Mouse (Mus musculus): Measurements from ENCODE around the gene Psmb7. TPM values are rescaled to one million over a fixed set of nuclear protein-coding genes. Genes with fewer than 3 reads are reported as not detected.

The Psmb7 gene
- polyA plus RNA-seq, 1 experiment from 2014 or later: 220 TPM

GRCm38 (mm10) chr2:38586733-38587132 is 57.2 kb downstream of the Psmb7 start:
- no peak overlapping the region for H3K4me3 ChIP-seq (replicated peaks; ENCODE audit: low read depth, low read length)
- no peaks in the 10 kb centered on the region for H3K9me3 ChIP-seq (replicated peaks; ENCODE audit: low read length)
- H3K27ac ChIP-seq: no peak overlapping the region
- WGBS: 79% methylated on average over 6 of the region's 6 CpGs
- ATAC-seq (replicated peaks; ENCODE audit: low FRiP score, low read depth) (no peak), DNase-seq (ENCODE audit: low spot score) (no peak)
- no peak for TF ChIP-seq CTCF (IDR thresholded peaks at IDR 0.05; ENCODE audit: low read depth)
- no peaks in the 10 kb centered on the region for H3K27me3 ChIP-seq (ENCODE audit: insufficient read depth, low read length)
- H3K36me3 ChIP-seq (ENCODE audit: insufficient read depth, low read length): 0 out of 2 replicates have a peak, but pooled peaks cover 17% of the 10 kb centered on the region
- H3K9ac ChIP-seq (ENCODE audit: low read depth, low read length): no peak overlapping the region
- no peak overlapping the region for H3K4me2 ChIP-seq (ENCODE audit: low read length)
- H3K4me1 ChIP-seq (replicated peaks; ENCODE audit: insufficient read depth, low read length): no peaks in the 10 kb centered on the region

GRCm38 (mm10) chr2:38585379-38585736 is 58.5 kb downstream of the Psmb7 start:
- H3K9ac ChIP-seq (ENCODE audit: low read depth, low read length): no peak overlapping the region
- no peak overlapping the region for H3K27ac ChIP-seq
- H3K36me3 ChIP-seq (ENCODE audit: insufficient read depth, low read length): 0 out of 2 replicates have a peak, but pooled peaks cover 15% of the 10 kb centered on the region
- TF ChIP-seq CTCF (IDR thresholded peaks at IDR 0.05; ENCODE audit: low read depth): no peak
- 38% methylated on average over 5 of the region's 5 CpGs for whole genome bisulfite sequencing
- no peak overlapping the region for H3K4me2 ChIP-seq (ENCODE audit: low read length)
- peak; percentile 31 for DNase-seq (ENCODE audit: low spot score)
- no peaks in the 10 kb centered on the region for H3K27me3 ChIP-seq (ENCODE audit: insufficient read depth, low read length)
- peak; percentile 55; the same call in 1 of the 2 replicates for ATAC-seq (replicated peaks; ENCODE audit: low FRiP score, low read depth)
- H3K9me3 ChIP-seq (replicated peaks; ENCODE audit: low read length): no peaks in the 10 kb centered on the region
- H3K4me1 ChIP-seq (replicated peaks; ENCODE audit: insufficient read depth, low read length): no peaks in the 10 kb centered on the region
- no peak overlapping the region for H3K4me3 ChIP-seq (replicated peaks; ENCODE audit: low read depth, low read length)

- no peak overlapping the region for H3K9ac ChIP-seq (ENCODE audit: low read depth, low read length)
- H3K27me3 ChIP-seq (ENCODE audit: insufficient read depth, low read length): no peaks in the 10 kb centered on the region
- TF ChIP-seq CTCF (IDR thresholded peaks at IDR 0.05; ENCODE audit: low read depth): no peak
- no peak overlapping the region for H3K4me3 ChIP-seq (replicated peaks; ENCODE audit: low read depth, low read length)
- WGBS: 49% methylated on average over 13 of the region's 13 CpGs
- H3K4me1 ChIP-seq (replicated peaks; ENCODE audit: insufficient read depth, low read length): no peaks in the 10 kb centered on the region
- no peak overlapping the region for H3K4me2 ChIP-seq (ENCODE audit: low read length)
- ATAC-seq (replicated peaks; ENCODE audit: low FRiP score, low read depth) (peak; percentile 37; the same call in 1 of the 2 replicates), DNase-seq (ENCODE audit: low spot score) (peak; percentile 16)
- H3K9me3 ChIP-seq (replicated peaks; ENCODE audit: low read length): no peaks in the 10 kb centered on the region
- 0 out of 2 replicates have a peak, but pooled peaks cover 11% of the 10 kb centered on the region for H3K36me3 ChIP-seq (ENCODE audit: insufficient read depth, low read length)
- no peak overlapping the region for H3K27ac ChIP-seq
Observed at GRCm38 (mm10) chr2:38584514-38585378, 59.1 kb downstream of the Psmb7 start.

GRCm38 (mm10) chr2:38583982-38584381 is 59.9 kb downstream of the Psmb7 start:
- no peak overlapping the region for H3K4me2 ChIP-seq (ENCODE audit: low read length)
- H3K27me3 ChIP-seq (ENCODE audit: insufficient read depth, low read length): no peaks in the 10 kb centered on the region
- ATAC-seq (replicated peaks; ENCODE audit: low FRiP score, low read depth) (no peak), DNase-seq (ENCODE audit: low spot score) (no peak)
- no peak overlapping the region for H3K27ac ChIP-seq
- peaks cover 16% of the 10 kb centered on the region; the same call in 1 of the 2 replicates for H3K36me3 ChIP-seq (ENCODE audit: insufficient read depth, low read length)
- no peak for TF ChIP-seq CTCF (IDR thresholded peaks at IDR 0.05; ENCODE audit: low read depth)
- WGBS: 66% methylated on average over 2 of the region's 2 CpGs
- H3K9ac ChIP-seq (ENCODE audit: low read depth, low read length): no peak overlapping the region
- H3K4me3 ChIP-seq (replicated peaks; ENCODE audit: low read depth, low read length): no peak overlapping the region
- no peaks in the 10 kb centered on the region for H3K4me1 ChIP-seq (replicated peaks; ENCODE audit: insufficient read depth, low read length)
- no peaks in the 10 kb centered on the region for H3K9me3 ChIP-seq (replicated peaks; ENCODE audit: low read length)

- ATAC-seq (replicated peaks; ENCODE audit: low FRiP score, low read depth) (no peak), DNase-seq (ENCODE audit: low spot score) (no peak)
- Histone ChIP-seq H3K4me1 (replicated peaks; ENCODE audit: insufficient read depth, low read length) (no peaks in the 10 kb centered on the region), H3K9ac (ENCODE audit: low read depth, low read length) (no peak overlapping the region), H3K4me2 (ENCODE audit: low read length) (no peak overlapping the region), H3K4me3 (replicated peaks; ENCODE audit: low read depth, low read length) (no peak overlapping the region), H3K36me3 (ENCODE audit: insufficient read depth, low read length) (peaks cover 10% of the 10 kb centered on the region; the same call in 1 of the 2 replicates), H3K27me3 (ENCODE audit: insufficient read depth, low read length) (no peaks in the 10 kb centered on the region), H3K9me3 (replicated peaks; ENCODE audit: low read length) (no peaks in the 10 kb centered on the region), H3K27ac (no peak overlapping the region)
- TF ChIP-seq CTCF (IDR thresholded peaks at IDR 0.05; ENCODE audit: low read depth): no peak
- WGBS: 79% methylated on average over 1 of the region's 1 CpGs
Observed at GRCm38 (mm10) chr2:38579528-38579927, 64.4 kb downstream of the Psmb7 start.

- TF ChIP-seq CTCF (IDR thresholded peaks at IDR 0.05; ENCODE audit: low read depth): no peak
- no peaks in the 10 kb centered on the region for H3K4me1 ChIP-seq (replicated peaks; ENCODE audit: insufficient read depth, low read length)
- H3K27ac ChIP-seq: no peak overlapping the region
- H3K36me3 ChIP-seq (ENCODE audit: insufficient read depth, low read length): peaks cover 10% of the 10 kb centered on the region; the same call in 1 of the 2 replicates
- no peak overlapping the region for H3K4me2 ChIP-seq (ENCODE audit: low read length)
- H3K9me3 ChIP-seq (replicated peaks; ENCODE audit: low read length): no peaks in the 10 kb centered on the region
- H3K9ac ChIP-seq (ENCODE audit: low read depth, low read length): no peak overlapping the region
- WGBS: 69% methylated on average over 13 of the region's 13 CpGs
- DNase-seq (ENCODE audit: low spot score): no peak
- no peaks in the 10 kb centered on the region for H3K27me3 ChIP-seq (ENCODE audit: insufficient read depth, low read length)
- H3K4me3 ChIP-seq (replicated peaks; ENCODE audit: low read depth, low read length): no peak overlapping the region
- ATAC-seq (replicated peaks; ENCODE audit: low FRiP score, low read depth): no peak
Observed at GRCm38 (mm10) chr2:38578602-38579521, 65.0 kb downstream of the Psmb7 start.

Measured in kidney, postnatal 0 days (tissue).